Mouse (Mus musculus): Measurements from ENCODE around the gene Fam198a. TPM values are rescaled to one million over a fixed set of nuclear protein-coding genes. Genes with fewer than 3 reads are reported as not detected.
"Not testable (repeated sequence)": the region's sequence is repeated elsewhere in the genome, so short reads cannot be mapped to it uniquely, and the experiment has no call there.

The Fam198a gene
- polyA plus RNA-seq, 1 experiment from 2014 or later = 1.0 TPM

DNA sequence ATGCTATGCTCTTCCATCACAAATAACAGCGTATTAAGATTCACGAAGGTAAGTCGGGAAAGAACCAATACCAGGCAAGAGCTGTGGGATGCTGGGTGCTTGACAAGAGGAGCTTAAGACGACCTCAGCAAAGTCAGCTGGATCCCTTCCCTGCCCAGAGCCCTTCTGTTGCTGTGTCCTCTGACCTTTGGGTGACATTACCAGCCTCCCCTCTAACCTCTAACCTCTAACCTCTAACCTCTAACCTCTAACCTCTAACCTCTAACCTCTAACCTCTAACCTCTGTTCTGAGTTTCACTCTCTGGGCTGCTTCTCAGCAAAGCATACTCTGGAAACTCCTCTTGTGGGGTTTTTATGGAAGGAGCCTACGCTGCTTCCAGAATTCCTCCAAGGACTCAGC is 67.3 kb downstream of the Fam198a start:
- Histone ChIP-seq H3K4me3 (ENCODE audit: low read depth, low read length) (no peak overlapping the region), H3K9ac (ENCODE audit: low read depth, low read length) (no peak overlapping the region), H3K36me3 (ENCODE audit: control insufficient read depth, insufficient read depth) (no peaks in the 10 kb centered on the region), H3K4me2 (replicated peaks; ENCODE audit: low read depth) (no peak overlapping the region), H3K27me3 (replicated peaks; ENCODE audit: control insufficient read depth, insufficient read depth, low read length) (no peaks in the 10 kb centered on the region), H3K9me3 (ENCODE audit: control insufficient read depth) (no peaks in the 10 kb centered on the region), H3K27ac (ENCODE audit: low read depth, low read length) (no peak overlapping the region), H3K4me1 (replicated peaks; ENCODE audit: control insufficient read depth, insufficient read depth, low read length) (no peaks in the 10 kb centered on the region)
- WGBS = 83% methylated on average over 5 of the region's 5 CpGs
- ATAC-seq = no peak
- no peak for TF ChIP-seq CTCF (IDR thresholded peaks at IDR 0.05; ENCODE audit: low read depth)

DNA sequence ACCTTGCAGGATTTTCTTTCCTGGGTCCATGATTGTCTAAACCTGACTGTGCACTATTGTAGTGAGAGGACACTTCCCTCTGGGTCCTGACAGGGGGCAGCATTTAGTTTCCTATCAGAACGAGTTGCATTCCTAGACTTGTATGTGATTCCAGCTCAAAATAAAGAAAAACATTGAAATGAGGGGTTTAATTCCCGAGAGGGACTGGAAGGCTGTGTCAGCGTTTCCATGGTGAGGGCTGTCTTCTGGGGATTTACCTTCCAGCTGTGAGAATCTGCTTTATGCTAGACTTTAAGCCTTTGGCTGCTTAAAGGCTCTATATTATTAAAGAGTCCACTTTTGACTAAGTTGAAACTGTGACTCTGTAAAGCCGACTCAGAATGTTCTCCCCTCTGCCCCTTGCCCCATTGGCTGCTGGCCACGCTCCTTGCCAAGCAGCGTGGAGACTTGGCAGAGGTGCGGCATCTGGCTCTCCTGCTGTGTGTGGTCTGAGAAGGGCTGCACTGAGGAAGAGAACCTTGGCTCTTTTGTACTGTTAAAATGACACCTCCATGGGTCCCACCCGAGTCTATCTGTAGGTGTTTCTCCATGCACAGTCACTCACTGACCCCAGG is 68.1 kb downstream of the Fam198a start:
- H3K4me1 ChIP-seq (replicated peaks; ENCODE audit: control insufficient read depth, insufficient read depth, low read length) = no peaks in the 10 kb centered on the region
- H3K9me3 ChIP-seq (ENCODE audit: control insufficient read depth) = no peaks in the 10 kb centered on the region
- no peaks in the 10 kb centered on the region for H3K36me3 ChIP-seq (ENCODE audit: control insufficient read depth, insufficient read depth)
- no peak overlapping the region for H3K4me3 ChIP-seq (ENCODE audit: low read depth, low read length)
- peak; percentile 85 for TF ChIP-seq CTCF (IDR thresholded peaks at IDR 0.05; ENCODE audit: low read depth)
- H3K4me2 ChIP-seq (replicated peaks; ENCODE audit: low read depth) = no peak overlapping the region; the same call in 1 of the 2 replicates
- WGBS = 20% methylated on average over 8 of the region's 8 CpGs
- H3K27me3 ChIP-seq (replicated peaks; ENCODE audit: control insufficient read depth, insufficient read depth, low read length) = no peaks in the 10 kb centered on the region
- ATAC-seq = no peak
- no peak overlapping the region; the same call in 1 of the 2 replicates for H3K27ac ChIP-seq (ENCODE audit: low read depth, low read length)
- H3K9ac ChIP-seq (ENCODE audit: low read depth, low read length) = no peak overlapping the region

DNA sequence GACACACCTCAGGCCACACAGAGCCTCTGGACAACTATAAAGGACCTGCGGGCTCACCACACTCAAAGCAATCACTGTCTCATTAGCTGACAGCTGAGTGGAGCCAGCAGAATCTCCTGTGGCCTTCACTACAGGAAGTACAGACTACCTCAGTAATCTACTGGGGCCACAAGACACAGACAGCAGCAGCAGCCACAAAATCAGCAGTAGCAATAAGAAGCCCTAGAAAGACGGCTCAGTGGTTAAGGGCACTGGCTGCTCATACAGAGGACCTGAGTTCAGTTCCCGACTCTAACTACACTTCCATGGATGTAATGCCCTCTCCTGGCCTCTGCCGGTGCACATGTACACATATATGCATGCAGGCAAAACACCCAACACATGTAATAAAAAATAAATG is 69.5 kb downstream of the Fam198a start:
- no peaks in the 10 kb centered on the region for H3K27me3 ChIP-seq (replicated peaks; ENCODE audit: control insufficient read depth, insufficient read depth, low read length)
- no peaks in the 10 kb centered on the region for H3K36me3 ChIP-seq (ENCODE audit: control insufficient read depth, insufficient read depth)
- no peak for TF ChIP-seq CTCF (IDR thresholded peaks at IDR 0.05; ENCODE audit: low read depth)
- no peak overlapping the region for H3K27ac ChIP-seq (ENCODE audit: low read depth, low read length)
- H3K9me3 ChIP-seq (ENCODE audit: control insufficient read depth) = no peaks in the 10 kb centered on the region
- no peak overlapping the region for H3K9ac ChIP-seq (ENCODE audit: low read depth, low read length)
- H3K4me1 ChIP-seq (replicated peaks; ENCODE audit: control insufficient read depth, insufficient read depth, low read length) = no peaks in the 10 kb centered on the region
- H3K4me2 ChIP-seq (replicated peaks; ENCODE audit: low read depth) = no peak overlapping the region
- H3K4me3 ChIP-seq (ENCODE audit: low read depth, low read length) = no peak overlapping the region
- 84% methylated on average over 4 of the region's 4 CpGs for WGBS
- ATAC-seq = no peak

DNA sequence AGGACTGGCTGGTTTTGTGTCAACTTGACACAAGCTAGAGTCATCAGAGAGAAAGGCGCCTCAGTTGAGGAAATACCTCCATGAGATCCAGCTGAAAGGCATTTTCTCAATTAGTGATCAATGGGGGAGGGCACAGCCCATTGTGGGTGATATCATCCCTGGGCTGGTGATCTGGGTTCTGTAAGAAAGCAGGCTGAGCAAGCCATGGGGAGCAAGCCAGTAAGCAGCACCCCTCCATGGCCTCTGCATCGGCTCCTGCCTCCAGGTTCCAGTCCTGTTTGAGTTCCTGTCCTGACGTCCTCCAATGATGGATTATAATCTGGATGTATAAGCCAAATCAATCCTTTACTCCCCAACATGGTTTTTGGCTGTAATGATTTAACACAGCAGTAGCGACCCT is 70.4 kb downstream of the Fam198a start:
- not testable (repeated sequence) for H3K27me3 ChIP-seq (replicated peaks; ENCODE audit: control insufficient read depth, insufficient read depth, low read length); H3K9ac ChIP-seq (ENCODE audit: low read depth, low read length); H3K36me3 ChIP-seq (ENCODE audit: control insufficient read depth, insufficient read depth); H3K4me1 ChIP-seq (replicated peaks; ENCODE audit: control insufficient read depth, insufficient read depth, low read length); ATAC-seq; H3K4me2 ChIP-seq (replicated peaks; ENCODE audit: low read depth); H3K27ac ChIP-seq (ENCODE audit: low read depth, low read length); H3K4me3 ChIP-seq (ENCODE audit: low read depth, low read length); H3K9me3 ChIP-seq (ENCODE audit: control insufficient read depth)
- WGBS = 88% methylated on average over 4 of the region's 4 CpGs

DNA sequence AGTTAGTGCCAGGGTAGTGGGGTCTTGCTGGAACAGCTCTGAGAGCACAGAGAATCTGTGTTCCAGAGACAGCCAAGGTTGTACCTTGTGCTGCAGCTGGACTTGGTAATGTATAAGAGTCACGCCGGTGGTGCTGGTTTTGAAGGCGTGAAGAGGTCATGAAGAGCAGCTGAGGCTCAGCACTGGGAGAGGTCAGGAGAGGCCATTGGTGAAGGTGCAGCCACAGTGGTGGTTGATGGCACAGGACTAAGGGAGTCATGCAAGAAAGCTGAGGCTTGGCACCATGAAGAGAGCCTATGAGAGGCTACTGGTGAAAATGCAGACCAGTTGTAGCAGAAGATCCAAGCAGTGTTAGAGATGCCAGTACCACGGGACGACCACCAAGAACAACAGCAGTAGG is 70.8 kb downstream of the Fam198a start:
- ATAC-seq = no peak
- Histone ChIP-seq H3K4me1 (replicated peaks; ENCODE audit: control insufficient read depth, insufficient read depth, low read length) (0 out of 2 replicates have a peak, but pooled peaks cover 3% of the 10 kb centered on the region), H3K36me3 (ENCODE audit: control insufficient read depth, insufficient read depth) (no peaks in the 10 kb centered on the region), H3K27me3 (replicated peaks; ENCODE audit: control insufficient read depth, insufficient read depth, low read length) (no peaks in the 10 kb centered on the region), H3K27ac (ENCODE audit: low read depth, low read length) (no peak overlapping the region), H3K4me2 (replicated peaks; ENCODE audit: low read depth) (no peak overlapping the region), H3K9me3 (ENCODE audit: control insufficient read depth) (no peaks in the 10 kb centered on the region), H3K4me3 (ENCODE audit: low read depth, low read length) (no peak overlapping the region), H3K9ac (ENCODE audit: low read depth, low read length) (no peak overlapping the region)
- WGBS = 94% methylated on average over 5 of the region's 5 CpGs
- no peak for TF ChIP-seq CTCF (IDR thresholded peaks at IDR 0.05; ENCODE audit: low read depth)

DNA sequence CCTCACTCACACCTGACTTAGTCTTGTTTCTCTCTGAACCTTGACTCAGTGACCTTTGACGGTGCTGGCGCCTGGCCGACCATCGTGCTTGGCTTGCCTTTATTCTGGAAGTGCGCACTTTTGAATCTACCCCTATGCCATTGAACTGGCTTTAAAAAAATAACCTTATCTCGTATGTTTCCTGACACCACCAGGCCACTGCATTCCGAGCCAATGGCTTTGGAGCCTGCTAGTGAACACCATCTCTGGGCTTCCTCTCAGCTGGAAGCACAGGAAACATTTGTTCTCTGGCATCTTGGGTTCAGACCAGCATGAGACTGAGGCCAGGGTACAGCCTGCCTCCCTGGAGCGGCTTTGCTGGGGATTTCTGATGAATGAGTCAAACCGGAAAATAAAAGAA is 72.0 kb downstream of the Fam198a start:
- no peaks in the 10 kb centered on the region for H3K36me3 ChIP-seq (ENCODE audit: control insufficient read depth, insufficient read depth)
- ATAC-seq = peak; percentile 18; the same call in 1 of the 2 replicates
- H3K9me3 ChIP-seq (ENCODE audit: control insufficient read depth) = no peaks in the 10 kb centered on the region
- H3K4me2 ChIP-seq (replicated peaks; ENCODE audit: low read depth) = no peak overlapping the region
- 67% methylated on average over 9 of the region's 9 CpGs for WGBS
- H3K9ac ChIP-seq (ENCODE audit: low read depth, low read length) = no peak overlapping the region
- TF ChIP-seq CTCF (IDR thresholded peaks at IDR 0.05; ENCODE audit: low read depth) = no peak
- H3K27ac ChIP-seq (ENCODE audit: low read depth, low read length) = no peak overlapping the region
- H3K4me3 ChIP-seq (ENCODE audit: low read depth, low read length) = no peak overlapping the region
- no peaks in the 10 kb centered on the region for H3K27me3 ChIP-seq (replicated peaks; ENCODE audit: control insufficient read depth, insufficient read depth, low read length)
- H3K4me1 ChIP-seq (replicated peaks; ENCODE audit: control insufficient read depth, insufficient read depth, low read length) = 0 out of 2 replicates have a peak, but pooled peaks cover 3% of the 10 kb centered on the region
